Mouse (Mus musculus) heart, embryonic 13.5 days (tissue): ENCODE measurements around the gene Olfr819. TPM values are rescaled to one million over a fixed set of nuclear protein-coding genes. Genes with fewer than 3 reads are reported as not detected.
"Not testable (repeated sequence)": the region's sequence is repeated elsewhere in the genome, so short reads cannot be mapped to it uniquely, and the experiment has no call there.

Experiments
- ATAC-seq: fragments of 200-750 bp; cut with Nextera tagmentation; 2 replicates; pipeline ENCODE4 v1.8.0; 2017; ENCODE audit warnings: moderate TSS enrichment; ENCODE audit not compliant: insufficient number of reproducible peaks, low FRiP score, low TSS enrichment; ENCODE audit errors: extremely low read depth
- H3K27ac ChIP-seq: fragments of 300-500 bp; sonication (generic); replicated peaks from 2 replicates; pipeline ENCODE4 v1.5.1; 2015; ENCODE audit warnings: moderate library complexity, mild to moderate bottlenecking, inconsistent platforms
- H3K27me3 ChIP-seq: fragments of 300-500 bp; sonication (generic); replicated peaks from 2 replicates; pipeline ENCODE4 v1.6.1; 2015; ENCODE audit warnings: mild to moderate bottlenecking, inconsistent platforms
- H3K36me3 ChIP-seq: fragments of 300-500 bp; sonication (generic); 2 replicates; pipeline ENCODE4 v1.6.1; 2015; ENCODE audit warnings: mild to moderate bottlenecking, inconsistent platforms
- H3K4me1 ChIP-seq: fragments of 300-500 bp; sonication (generic); 2 replicates; pipeline ENCODE4 v1.6.1; 2015; ENCODE audit warnings: inconsistent platforms
- H3K4me2 ChIP-seq: fragments of 300-500 bp; sonication (generic); 2 replicates; pipeline ENCODE4 v1.6.1; 2015; ENCODE audit warnings: inconsistent platforms, mild to moderate bottlenecking, moderate library complexity
- H3K4me3 ChIP-seq: fragments of 300-500 bp; sonication (generic); 2 replicates; pipeline ENCODE4 v1.5.1; 2015; ENCODE audit warnings: moderate library complexity, mild to moderate bottlenecking, inconsistent platforms
- H3K9ac ChIP-seq: fragments of 300-500 bp; sonication (generic); 2 replicates; pipeline ENCODE4 v1.6.1; 2015; ENCODE audit warnings: inconsistent platforms, mild to moderate bottlenecking, moderate library complexity
- H3K9me3 ChIP-seq: fragments of 300-500 bp; sonication (generic); 2 replicates; pipeline ENCODE4 v1.6.1; 2016; ENCODE audit warnings: inconsistent platforms
- WGBS: fragments of 180-500 bp; shearing (Covaris S2); methylation state at CpG from one replicate; pipeline ENCODE4 v1.1.7; 2015; ENCODE audit warnings: mixed read lengths; 5-methylcytosine and 5-hydroxymethylcytosine counted together
- polyA plus RNA-seq: library from polyadenylated mRNA; unstranded; fragments of >200 nt; fragmentation: Nextera tagmentation; extraction: Ambion mirVana; gene quantifications from 2 replicates; pipeline ENCODE4 v1.2.1, GENCODE M21; 2015

Olfr819 gene
- not detected in 2 replicates for polyA plus RNA-seq

GRCm38 (mm10) chr10:129967166-129967565 lies at the start of gene Olfr819:
Gene Olfr819, minus strand, starts transcription at chr10:129967266.
- H3K4me3 ChIP-seq, H3K9me3 ChIP-seq, H3K36me3 ChIP-seq, H3K9ac ChIP-seq, ATAC-seq, H3K27me3 ChIP-seq, H3K4me1 ChIP-seq, H3K4me2 ChIP-seq, H3K27ac ChIP-seq: not testable (repeated sequence)
- 72% methylated on average over 2 of the region's 2 CpGs for WGBS

- no peaks in the 10 kb centered on the region for H3K36me3 ChIP-seq
- H3K4me3 ChIP-seq: no peak within 1 kb of the TSS
- no peaks in the 10 kb centered on the region for H3K4me1 ChIP-seq
- no peak for ATAC-seq
- no peak within 1 kb of the TSS for H3K4me2 ChIP-seq
- no peaks in the 10 kb centered on the region for H3K9me3 ChIP-seq
- H3K9ac ChIP-seq: no peak within 1 kb of the TSS
- H3K27me3 ChIP-seq: no peaks in the 10 kb centered on the region
- no peak within 1 kb of the TSS for H3K27ac ChIP-seq
Observed at GRCm38 (mm10) chr10:130012321-130012720, 45.3 kb upstream of the Olfr819 start, which contains the start of gene Olfr820. Gene Olfr820, plus strand, starts transcription at chr10:130012621.

- not testable (repeated sequence) for ATAC-seq, H3K4me1 ChIP-seq, H3K9ac ChIP-seq, H3K4me3 ChIP-seq, H3K4me2 ChIP-seq, H3K9me3 ChIP-seq, H3K27me3 ChIP-seq, H3K36me3 ChIP-seq, H3K27ac ChIP-seq
- 70% methylated on average over 4 of the region's 4 CpGs for WGBS
Observed at GRCm38 (mm10) chr10:130005366-130005765, 38.3 kb upstream of the Olfr819 start.

- not testable (repeated sequence) for H3K4me2 ChIP-seq, H3K36me3 ChIP-seq, H3K4me1 ChIP-seq, ATAC-seq, H3K9me3 ChIP-seq, H3K27me3 ChIP-seq, H3K4me3 ChIP-seq, H3K27ac ChIP-seq, H3K9ac ChIP-seq
- WGBS: 72% methylated on average over 4 of the region's 4 CpGs
Observed at GRCm38 (mm10) chr10:130004104-130004503, 37.0 kb upstream of the Olfr819 start.

GRCm38 (mm10) chr10:129984962-129985361 lies 17.9 kb upstream of the Olfr819 start, which contains the start of gene Gm10310:
Gene Gm10310, minus strand, starts transcription at chr10:129985062.
- not testable (repeated sequence) for H3K27ac ChIP-seq, H3K27me3 ChIP-seq, H3K4me3 ChIP-seq, H3K4me1 ChIP-seq, H3K4me2 ChIP-seq, H3K9ac ChIP-seq, H3K36me3 ChIP-seq, H3K9me3 ChIP-seq, ATAC-seq
- WGBS: no CpG with 5 or more reads among the region's 1 CpGs

- H3K36me3 ChIP-seq, H3K4me2 ChIP-seq, H3K9me3 ChIP-seq, H3K9ac ChIP-seq, ATAC-seq, H3K4me3 ChIP-seq, H3K27me3 ChIP-seq, H3K27ac ChIP-seq, H3K4me1 ChIP-seq: not testable (repeated sequence)
- WGBS: no CpG with 5 or more reads among the region's 3 CpGs
Observed at GRCm38 (mm10) chr10:129981867-129982266, 14.8 kb upstream of the Olfr819 start.

GRCm38 (mm10) chr10:129976040-129976439 lies 9.0 kb upstream of the Olfr819 start, which contains the start of gene Olfr247:
Gene Olfr247, minus strand, starts transcription at chr10:129976140.
- H3K4me1 ChIP-seq, H3K4me2 ChIP-seq, H3K36me3 ChIP-seq, H3K9ac ChIP-seq, H3K4me3 ChIP-seq, ATAC-seq, H3K27ac ChIP-seq, H3K27me3 ChIP-seq, H3K9me3 ChIP-seq: not testable (repeated sequence)
- WGBS: no CpG with 5 or more reads among the region's 2 CpGs

- H3K36me3 ChIP-seq, H3K4me2 ChIP-seq, H3K27ac ChIP-seq, ATAC-seq, H3K9me3 ChIP-seq, H3K4me1 ChIP-seq, H3K9ac ChIP-seq, H3K27me3 ChIP-seq, H3K4me3 ChIP-seq: not testable (repeated sequence)
- WGBS: no CpG with 5 or more reads among the region's 3 CpGs
Observed at GRCm38 (mm10) chr10:129972994-129973393, 5.9 kb upstream of the Olfr819 start.

- not testable (repeated sequence) for H3K4me1 ChIP-seq, H3K27ac ChIP-seq, H3K4me2 ChIP-seq, H3K36me3 ChIP-seq, H3K9me3 ChIP-seq, H3K4me3 ChIP-seq, H3K27me3 ChIP-seq, ATAC-seq, H3K9ac ChIP-seq
- WGBS: 94% methylated on average over 2 of the region's 3 CpGs
Observed at GRCm38 (mm10) chr10:129966232-129966631, 834 bp downstream of the Olfr819 start.

- no peak within 1 kb of the TSS for H3K4me2 ChIP-seq
- H3K27me3 ChIP-seq: no peaks in the 10 kb centered on the region
- 84% methylated on average over 2 of the region's 2 CpGs for WGBS
- H3K9me3 ChIP-seq: no peaks in the 10 kb centered on the region
- H3K4me3 ChIP-seq: no peak within 1 kb of the TSS
- no peak within 1 kb of the TSS for H3K9ac ChIP-seq
- no peak for ATAC-seq
- no peaks in the 10 kb centered on the region for H3K36me3 ChIP-seq
- no peak within 1 kb of the TSS for H3K27ac ChIP-seq
- no peaks in the 10 kb centered on the region for H3K4me1 ChIP-seq
Observed at GRCm38 (mm10) chr10:129949000-129949399, 18.1 kb downstream of the Olfr819 start, which contains the start of gene Olfr818. Gene Olfr818, minus strand, starts transcription at chr10:129949100.

- no peak for ATAC-seq
- H3K9me3 ChIP-seq: no peaks in the 10 kb centered on the region
- H3K4me3 ChIP-seq: no peak within 1 kb of the TSS
- no peak within 1 kb of the TSS for H3K9ac ChIP-seq
- no peak within 1 kb of the TSS for H3K27ac ChIP-seq
- no peak within 1 kb of the TSS for H3K4me2 ChIP-seq
- no peaks in the 10 kb centered on the region for H3K27me3 ChIP-seq
- H3K4me1 ChIP-seq: no peaks in the 10 kb centered on the region
- WGBS: 51% methylated on average over 1 of the region's 1 CpGs
- no peaks in the 10 kb centered on the region for H3K36me3 ChIP-seq
Observed at GRCm38 (mm10) chr10:129915497-129915896, 51.6 kb downstream of the Olfr819 start, which contains the start of gene Olfr816. Gene Olfr816, minus strand, starts transcription at chr10:129915597.
